Comparison of ENCODE assay signal across 30 mouse cellular contexts in the genomic region with DNA sequence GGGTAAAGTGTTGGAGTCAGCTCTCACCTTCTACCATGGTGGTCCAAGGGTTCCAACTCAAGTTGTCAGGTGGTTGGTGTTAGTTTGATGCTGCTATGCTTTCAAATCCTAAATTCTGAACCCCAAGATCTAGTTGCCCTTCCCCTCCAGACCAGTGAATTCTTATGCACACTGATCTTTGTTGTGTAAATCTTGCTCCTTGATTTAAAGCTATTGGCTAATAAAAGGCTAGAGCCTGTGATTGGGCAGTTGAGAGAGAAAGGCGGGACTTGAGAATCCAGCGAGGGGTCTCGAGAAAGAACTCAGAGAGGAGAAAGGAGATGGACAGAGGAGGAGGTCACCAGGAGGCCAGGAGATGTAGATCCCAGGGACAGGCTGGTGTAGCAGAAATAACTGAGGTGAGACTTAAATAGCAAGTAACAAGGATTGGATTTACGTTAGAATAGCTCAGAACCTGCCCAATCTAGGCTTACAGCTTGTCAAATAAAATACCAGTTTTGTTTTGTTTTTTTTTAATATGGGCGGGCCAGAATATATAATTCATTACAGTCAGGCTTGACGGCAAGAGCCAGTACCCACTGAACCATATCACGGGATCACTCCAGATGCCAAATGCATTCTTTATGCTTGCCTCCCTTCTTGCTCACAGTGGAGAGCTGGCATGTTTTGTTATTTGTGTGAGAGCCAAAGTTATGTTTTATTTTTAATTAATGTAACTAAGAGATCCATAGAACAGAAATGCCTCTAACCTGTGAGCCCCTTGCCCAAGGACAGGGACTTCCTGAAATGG. TPM values are rescaled to one million over a fixed set of nuclear protein-coding genes. Genes with fewer than 3 reads are reported as not detected.
DNase-seq lines count a peak whose midpoint lies in the region; ATAC-seq and TF ChIP-seq lines count a peak whose summit lies in the region.
"Had no signal": no experiment of that assay in that cellular context is flagged by ENCODE, and none has a peak within 500 bp of the region (broad histone marks: within the 10 kb centered on the region; RNA-seq: fewer than 3 reads in every experiment).

No protein-coding gene starts in this region.

- no peak overlapping the region for H3K9ac ChIP-seq in kidney, embryonic 15.5 days
- H3K9ac ChIP-seq: embryonic facial prominence, embryonic 12.5 days; limb, embryonic 15.5 days; liver, embryonic 13.5 days; midbrain, embryonic 15.5 days had no signal

- WGBS in kidney, embryonic 15.5 days, result 40% methylated on average over 7 of the region's 7 CpGs

- no peak overlapping the region for H3K4me3 ChIP-seq in kidney, embryonic 15.5 days (replicated peaks)
- H3K4me3 ChIP-seq in layer of hippocampus, adult 2 months, result no peak overlapping the region
- H3K4me3 ChIP-seq: embryonic facial prominence, embryonic 12.5 days; limb, embryonic 15.5 days; liver, embryonic 13.5 days; megakaryocyte, embryonic 14.5 days; midbrain, embryonic 15.5 days had no signal

- H3K4me2 ChIP-seq in kidney, embryonic 15.5 days, result peak overlapping the region; percentile 5; the same call in 1 of the 2 replicates
- H3K4me2 ChIP-seq: embryonic facial prominence, embryonic 12.5 days; limb, embryonic 15.5 days; liver, embryonic 13.5 days; midbrain, embryonic 15.5 days had no signal

- H3K27ac ChIP-seq in kidney, embryonic 15.5 days, result peak overlapping the region; percentile 11
- H3K27ac ChIP-seq in layer of hippocampus, adult 2 months, result no peak overlapping the region; the same call in 1 of the 2 replicates
- H3K27ac ChIP-seq: embryonic facial prominence, embryonic 12.5 days; hindbrain, postnatal 0 days; limb, embryonic 15.5 days; liver, embryonic 13.5 days; midbrain, embryonic 15.5 days; stomach, postnatal 0 days had no signal

- H3K9me3 ChIP-seq in kidney, embryonic 15.5 days (replicated peaks), result no peaks in the 10 kb centered on the region
- H3K9me3 ChIP-seq: embryonic facial prominence, embryonic 12.5 days; limb, embryonic 15.5 days; liver, embryonic 13.5 days; megakaryocyte, embryonic 14.5 days; midbrain, embryonic 15.5 days had no signal

- no peaks in the 10 kb centered on the region for H3K27me3 ChIP-seq in kidney, embryonic 15.5 days
- H3K27me3 ChIP-seq: embryonic facial prominence, embryonic 12.5 days; liver, embryonic 13.5 days; megakaryocyte, embryonic 14.5 days; midbrain, embryonic 15.5 days had no signal

- H3K4me1 ChIP-seq in kidney, embryonic 15.5 days, result peaks cover 44% of the 10 kb centered on the region

- peak; percentile 92 for DNase-seq in ES-CJ7 (ENCODE audit: low read depth, low spot score)
- DNase-seq in ZHBTc4 (ENCODE audit: low read depth, low spot score), result peak; percentile 70
- DNase-seq in kidney, postnatal 25 days, result peak; percentile 44 to 64
- DNase-seq in urinary bladder, postnatal 4 days (ENCODE audit: low spot score in 2 of 2), result no peak
- DNase-seq in spleen, adult 18-20 months, result no peak
- no peak for DNase-seq in layer of hippocampus, adult 2 months (ENCODE audit: low spot score in 2 of 2)
- DNase-seq in layer of hippocampus, adult 18-20 months (ENCODE audit: low spot score in 2 of 2), result no peak
- DNase-seq: adrenal gland, adult 8-10 months; cerebellum, adult 8-10 months; cerebellum, postnatal 36 days; gastrocnemius, postnatal 14 days; left cerebral cortex, postnatal 4 days; liver, embryonic 13.5 days; lung, adult 18-20 months; lung, postnatal 4 days; right cerebral cortex, postnatal 25 days; thymus, adult 2 months; thymus, postnatal 36 days had no signal

- ATAC-seq in kidney, embryonic 15.5 days (replicated peaks; ENCODE audit: low FRiP score), result no peak; the same call in 1 of the 2 replicates
- ATAC-seq: activated CD4-positive, CD25-positive, alpha-beta regulatory T cell, adult 4 months; CD4-positive, CD25-positive, alpha-beta regulatory T cell, adult 4 months; forebrain, embryonic 14.5 days; hindbrain, postnatal 0 days; intestine, embryonic 16.5 days; lung, postnatal 0 days; midbrain, embryonic 15.5 days had no signal

- H3K36me3 ChIP-seq in kidney, embryonic 15.5 days, result no peaks in the 10 kb centered on the region
- H3K36me3 ChIP-seq: embryonic facial prominence, embryonic 12.5 days; limb, embryonic 15.5 days; liver, embryonic 13.5 days; midbrain, embryonic 15.5 days had no signal

- no peak for TF ChIP-seq CTCF in layer of hippocampus, adult 2 months (conservative IDR thresholded peaks at IDR 0.05)

RNA-seq across cellular contexts. Expression of gene Cox7a2l, which starts 5.7 kb away (rescaled TPM):
- polyA plus RNA-seq in kidney, embryonic 15.5 days (2015; fragmentation: Nextera tagmentation; extraction: Ambion mirVana), result 189 and 196 TPM in 2 replicates
- total RNA-seq in layer of hippocampus, adult 2 months (2021), result 100 to 1,000 TPM; 178 to 182 TPM
- total RNA-seq in layer of hippocampus, adult 18-20 months (2021), result 100 to 1,000 TPM; 194 to 195 TPM

Comparison
In these comparisons a context has a peak if more than half of its experiments do, and no peak if none do; other contexts are left out.
1. DNase-seq: peak in ES-CJ7 (single experiment), ZHBTc4 (single experiment) and kidney, postnatal 25 days (2 of 2); none in urinary bladder, postnatal 4 days (0 of 2), spleen, adult 18-20 months (0 of 2), layer of hippocampus, adult 2 months (0 of 2) and layer of hippocampus, adult 18-20 months (0 of 2).